Mouse (Mus musculus): ENCODE measurements at regions not wholly inside any gene's neighbourhood (a gene's known extent, or its start where the extent isn't known, plus 50 kb on each side); places are given as distances from the start of the nearest gene placed in this dataset.

DNA sequence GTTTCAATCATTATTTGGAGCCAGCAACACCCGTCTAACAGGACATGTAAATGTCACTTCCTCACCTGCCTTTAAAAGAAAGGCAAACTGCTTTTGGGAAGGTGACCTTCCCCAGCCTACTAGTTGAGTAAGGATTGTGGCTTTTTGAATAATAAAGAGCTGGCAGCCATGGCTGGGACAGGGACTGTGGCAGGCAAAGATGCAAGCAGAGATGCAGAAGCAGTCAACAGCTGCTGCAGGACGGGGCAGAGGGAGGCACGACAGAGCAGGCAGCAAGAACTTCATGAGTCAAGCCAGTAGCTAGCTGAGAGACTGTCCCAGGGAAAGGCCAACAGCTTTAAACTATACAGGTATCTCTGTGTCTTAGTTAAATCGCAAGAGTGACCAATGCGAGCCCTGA is 334.7 kb upstream of the Zfp462 start:
- Histone ChIP-seq H3K36me3 (ENCODE audit: control insufficient read depth, insufficient read depth, low read length) (no peaks in the 10 kb centered on the region), H3K27ac (replicated peaks in 1 of 2; ENCODE audit: control insufficient read depth in 1 of 2, insufficient read depth in 1 of 2, low read depth in 2 of 2, low read length in 2 of 2) (no peak overlapping the region), H3K9me3 (ENCODE audit: control insufficient read depth, low read length) (no peaks in the 10 kb centered on the region), H3K4me3 (ENCODE audit: control insufficient read depth in 1 of 2, insufficient read depth in 1 of 2, low read depth in 1 of 2, low read length in 2 of 2) (no peak overlapping the region), H3K4me1 (ENCODE audit: control insufficient read depth in 2 of 2, insufficient read depth in 2 of 2, low read length in 2 of 2) (no peaks in the 10 kb centered on the region), H3K9ac (ENCODE audit: low read length) (no peak overlapping the region), H3K27me3 (ENCODE audit: control insufficient read depth, insufficient read depth, low read length) (no peaks in the 10 kb centered on the region), H3K4me2 (ENCODE audit: low read length) (no peak overlapping the region)
- WGBS, result 70% methylated on average over 5 of the region's 5 CpGs
- ATAC-seq (ENCODE audit: insufficient number of reproducible peaks, insufficient read depth, low FRiP score, low read depth), result no peak

DNA sequence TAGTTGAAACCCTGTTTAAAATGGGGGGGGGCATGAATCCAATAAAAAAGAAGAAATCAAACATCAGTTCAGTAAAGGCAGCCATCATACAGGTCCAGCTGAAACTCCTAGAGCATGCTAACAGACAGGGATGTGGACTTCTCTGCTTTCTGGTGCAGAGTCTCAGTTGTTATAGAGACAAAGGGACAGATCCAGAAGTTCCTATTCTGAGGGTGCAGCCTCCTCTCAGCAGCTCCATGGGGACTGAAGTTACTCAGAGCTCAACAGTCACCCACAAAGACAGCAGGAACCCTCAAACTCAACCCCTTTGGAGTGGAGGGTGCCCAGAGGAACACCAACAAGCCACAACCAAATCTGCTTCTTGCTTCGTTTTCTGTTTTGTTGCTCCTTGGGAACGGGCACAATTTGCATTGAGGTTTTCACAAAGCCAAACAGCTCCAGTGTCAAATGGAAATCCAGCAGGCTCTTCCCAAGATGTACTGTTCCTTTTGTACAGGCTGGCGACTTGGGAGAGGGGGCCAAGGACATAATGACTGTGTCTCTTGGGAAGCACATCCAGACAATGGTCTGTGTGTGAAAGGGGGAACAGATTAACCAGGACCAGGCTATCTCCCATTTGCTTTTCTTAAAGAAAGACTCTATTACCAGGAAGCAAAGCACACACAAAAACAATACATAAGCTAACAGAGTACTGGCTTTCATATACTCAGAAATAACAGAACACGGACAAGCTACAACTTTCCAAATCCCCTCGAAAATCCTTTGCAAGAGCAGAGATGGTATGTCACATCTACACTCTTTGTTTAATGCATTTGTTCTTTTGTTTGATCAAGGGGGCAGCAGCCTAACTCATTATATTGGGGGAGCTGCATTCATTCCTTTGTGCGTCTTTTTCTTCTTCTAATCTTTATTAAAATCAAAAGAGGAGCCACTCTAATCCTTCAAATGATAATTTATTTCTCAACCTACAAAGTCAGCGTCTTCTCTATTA is 332.6 kb upstream of the Zfp462 start:
- no peaks in the 10 kb centered on the region for H3K9me3 ChIP-seq (ENCODE audit: control insufficient read depth, low read length)
- H3K27ac ChIP-seq (replicated peaks in 1 of 2; ENCODE audit: control insufficient read depth in 1 of 2, insufficient read depth in 1 of 2, low read depth in 2 of 2, low read length in 2 of 2), result no peak overlapping the region
- WGBS, result 76% methylated on average over 7 of the region's 7 CpGs
- no peaks in the 10 kb centered on the region for H3K36me3 ChIP-seq (ENCODE audit: control insufficient read depth, insufficient read depth, low read length)
- H3K9ac ChIP-seq (ENCODE audit: low read length), result no peak overlapping the region
- no peak overlapping the region for H3K4me3 ChIP-seq (ENCODE audit: control insufficient read depth in 1 of 2, insufficient read depth in 1 of 2, low read depth in 1 of 2, low read length in 2 of 2)
- H3K4me1 ChIP-seq (ENCODE audit: control insufficient read depth in 2 of 2, insufficient read depth in 2 of 2, low read length in 2 of 2), result no peaks in the 10 kb centered on the region
- ATAC-seq (ENCODE audit: insufficient number of reproducible peaks, insufficient read depth, low FRiP score, low read depth), result no peak
- no peaks in the 10 kb centered on the region for H3K27me3 ChIP-seq (ENCODE audit: control insufficient read depth, insufficient read depth, low read length)
- no peak overlapping the region for H3K4me2 ChIP-seq (ENCODE audit: low read length)

- no peak for ATAC-seq (ENCODE audit: insufficient number of reproducible peaks, insufficient read depth, low FRiP score, low read depth)
- H3K27ac ChIP-seq (replicated peaks in 1 of 2; ENCODE audit: control insufficient read depth in 1 of 2, insufficient read depth in 1 of 2, low read depth in 2 of 2, low read length in 2 of 2), result no peak overlapping the region
- 77% methylated on average over 3 of the region's 3 CpGs for WGBS
- H3K36me3 ChIP-seq (ENCODE audit: control insufficient read depth, insufficient read depth, low read length), result no peaks in the 10 kb centered on the region
- no peak overlapping the region for H3K9ac ChIP-seq (ENCODE audit: low read length)
- no peak overlapping the region for H3K4me2 ChIP-seq (ENCODE audit: low read length)
- H3K4me1 ChIP-seq (ENCODE audit: control insufficient read depth in 2 of 2, insufficient read depth in 2 of 2, low read length in 2 of 2), result no peaks in the 10 kb centered on the region
- no peak overlapping the region for H3K4me3 ChIP-seq (ENCODE audit: control insufficient read depth in 1 of 2, insufficient read depth in 1 of 2, low read depth in 1 of 2, low read length in 2 of 2)
- no peaks in the 10 kb centered on the region for H3K9me3 ChIP-seq (ENCODE audit: control insufficient read depth, low read length)
- no peaks in the 10 kb centered on the region for H3K27me3 ChIP-seq (ENCODE audit: control insufficient read depth, insufficient read depth, low read length)
Measured at GRCm38 (mm10) chr4:54613076-54613475, 331.8 kb upstream of the Zfp462 start.

GRCm38 (mm10) chr4:54613611-54614010 is 331.2 kb upstream of the Zfp462 start:
- Histone ChIP-seq H3K36me3 (ENCODE audit: control insufficient read depth, insufficient read depth, low read length) (no peaks in the 10 kb centered on the region), H3K27me3 (ENCODE audit: control insufficient read depth, insufficient read depth, low read length) (no peaks in the 10 kb centered on the region), H3K4me1 (ENCODE audit: control insufficient read depth in 2 of 2, insufficient read depth in 2 of 2, low read length in 2 of 2) (no peaks in the 10 kb centered on the region), H3K9ac (ENCODE audit: low read length) (no peak overlapping the region), H3K9me3 (ENCODE audit: control insufficient read depth, low read length) (no peaks in the 10 kb centered on the region), H3K4me3 (ENCODE audit: control insufficient read depth in 1 of 2, insufficient read depth in 1 of 2, low read depth in 1 of 2, low read length in 2 of 2) (no peak overlapping the region), H3K27ac (replicated peaks in 1 of 2; ENCODE audit: control insufficient read depth in 1 of 2, insufficient read depth in 1 of 2, low read depth in 2 of 2, low read length in 2 of 2) (no peak overlapping the region), H3K4me2 (ENCODE audit: low read length) (no peak overlapping the region)
- no peak for ATAC-seq (ENCODE audit: insufficient number of reproducible peaks, insufficient read depth, low FRiP score, low read depth)
- WGBS, result 81% methylated on average over 2 of the region's 2 CpGs

- no peaks in the 10 kb centered on the region for H3K27me3 ChIP-seq (ENCODE audit: control insufficient read depth, insufficient read depth, low read length)
- H3K27ac ChIP-seq (replicated peaks in 1 of 2; ENCODE audit: control insufficient read depth in 1 of 2, insufficient read depth in 1 of 2, low read depth in 2 of 2, low read length in 2 of 2), result no peak overlapping the region
- no peaks in the 10 kb centered on the region for H3K9me3 ChIP-seq (ENCODE audit: control insufficient read depth, low read length)
- no peak overlapping the region for H3K4me2 ChIP-seq (ENCODE audit: low read length)
- H3K9ac ChIP-seq (ENCODE audit: low read length), result no peak overlapping the region
- no peaks in the 10 kb centered on the region for H3K36me3 ChIP-seq (ENCODE audit: control insufficient read depth, insufficient read depth, low read length)
- no peak overlapping the region for H3K4me3 ChIP-seq (ENCODE audit: control insufficient read depth in 1 of 2, insufficient read depth in 1 of 2, low read depth in 1 of 2, low read length in 2 of 2)
- no peak for ATAC-seq (ENCODE audit: insufficient number of reproducible peaks, insufficient read depth, low FRiP score, low read depth)
- 32% methylated on average over 1 of the region's 1 CpGs for WGBS
- H3K4me1 ChIP-seq (ENCODE audit: control insufficient read depth in 2 of 2, insufficient read depth in 2 of 2, low read length in 2 of 2), result no peaks in the 10 kb centered on the region
Measured at GRCm38 (mm10) chr4:54615886-54616285, 329.0 kb upstream of the Zfp462 start.

- no peak overlapping the region for H3K4me2 ChIP-seq (ENCODE audit: low read length)
- no peaks in the 10 kb centered on the region for H3K9me3 ChIP-seq (ENCODE audit: control insufficient read depth, low read length)
- H3K27ac ChIP-seq (replicated peaks in 1 of 2; ENCODE audit: control insufficient read depth in 1 of 2, insufficient read depth in 1 of 2, low read depth in 2 of 2, low read length in 2 of 2), result no peak overlapping the region
- no peaks in the 10 kb centered on the region for H3K4me1 ChIP-seq (ENCODE audit: control insufficient read depth in 2 of 2, insufficient read depth in 2 of 2, low read length in 2 of 2)
- no peaks in the 10 kb centered on the region for H3K27me3 ChIP-seq (ENCODE audit: control insufficient read depth, insufficient read depth, low read length)
- no peak for ATAC-seq (ENCODE audit: insufficient number of reproducible peaks, insufficient read depth, low FRiP score, low read depth)
- WGBS, result 75% methylated on average over 20 of the region's 20 CpGs
- H3K4me3 ChIP-seq (ENCODE audit: control insufficient read depth in 1 of 2, insufficient read depth in 1 of 2, low read depth in 1 of 2, low read length in 2 of 2), result no peak overlapping the region
- no peaks in the 10 kb centered on the region for H3K36me3 ChIP-seq (ENCODE audit: control insufficient read depth, insufficient read depth, low read length)
- H3K9ac ChIP-seq (ENCODE audit: low read length), result no peak overlapping the region
Measured at GRCm38 (mm10) chr4:54624024-54624873, 320.6 kb upstream of the Zfp462 start.

- H3K9me3 ChIP-seq (ENCODE audit: control insufficient read depth, low read length), result no peaks in the 10 kb centered on the region
- H3K36me3 ChIP-seq (ENCODE audit: control insufficient read depth, insufficient read depth, low read length), result no peaks in the 10 kb centered on the region
- no peak overlapping the region for H3K27ac ChIP-seq (replicated peaks in 1 of 2; ENCODE audit: control insufficient read depth in 1 of 2, insufficient read depth in 1 of 2, low read depth in 2 of 2, low read length in 2 of 2)
- no peaks in the 10 kb centered on the region for H3K27me3 ChIP-seq (ENCODE audit: control insufficient read depth, insufficient read depth, low read length)
- H3K4me1 ChIP-seq (ENCODE audit: control insufficient read depth in 2 of 2, insufficient read depth in 2 of 2, low read length in 2 of 2), result no peaks in the 10 kb centered on the region
- no peak overlapping the region for H3K4me3 ChIP-seq (ENCODE audit: control insufficient read depth in 1 of 2, insufficient read depth in 1 of 2, low read depth in 1 of 2, low read length in 2 of 2)
- ATAC-seq (ENCODE audit: insufficient number of reproducible peaks, insufficient read depth, low FRiP score, low read depth), result no peak
- H3K4me2 ChIP-seq (ENCODE audit: low read length), result no peak overlapping the region
- H3K9ac ChIP-seq (ENCODE audit: low read length), result no peak overlapping the region
- 28% methylated on average over 3 of the region's 3 CpGs for WGBS
Measured at GRCm38 (mm10) chr4:54636986-54637641, 307.7 kb upstream of the Zfp462 start.
